Mouse (Mus musculus): Measurements from ENCODE around the gene Tmem268.

Tmem268 gene

DNA sequence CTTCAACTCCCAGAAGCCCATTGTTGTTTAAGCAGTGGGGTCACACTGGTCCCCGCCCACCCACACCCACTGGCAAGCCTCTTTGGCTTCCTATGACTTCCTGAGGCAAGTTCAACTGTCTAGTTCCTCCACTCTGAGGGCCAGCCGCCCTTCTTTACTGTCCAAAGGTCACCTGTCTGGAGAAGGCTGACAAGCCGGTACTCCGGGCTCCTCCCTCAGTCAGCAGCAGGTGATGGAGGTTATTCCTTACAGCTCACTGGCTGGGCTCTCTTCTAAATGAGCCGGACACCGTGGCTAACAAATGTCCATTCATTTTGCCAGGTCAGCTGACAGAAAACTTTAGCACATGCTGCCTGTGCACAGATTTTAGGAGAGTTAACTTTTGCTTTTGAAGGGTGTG is 42.2 kb downstream of the Tmem268 start:
- DNase-seq (ENCODE audit: low read depth) = no peak

DNA sequence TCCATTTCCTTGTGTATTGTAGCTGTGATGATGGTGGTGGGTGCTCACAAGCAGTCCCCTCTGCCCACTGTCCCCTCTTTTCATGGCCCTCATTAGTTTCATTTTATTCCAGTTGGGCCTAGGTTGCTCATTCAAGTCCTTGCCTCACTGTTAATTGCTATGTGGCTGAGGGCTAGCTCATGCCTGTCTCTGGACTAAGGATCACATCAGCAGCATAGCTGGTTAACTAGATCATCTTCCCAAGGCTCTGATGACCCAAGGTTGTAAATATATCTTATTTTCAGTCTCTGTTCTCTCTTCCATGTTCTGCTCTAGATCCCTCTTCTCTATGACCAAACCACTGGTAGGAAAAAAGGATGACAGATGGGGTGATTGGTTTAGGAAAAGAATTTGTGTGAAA is 42.7 kb downstream of the Tmem268 start:
- no peak for DNase-seq (ENCODE audit: low read depth)

DNA sequence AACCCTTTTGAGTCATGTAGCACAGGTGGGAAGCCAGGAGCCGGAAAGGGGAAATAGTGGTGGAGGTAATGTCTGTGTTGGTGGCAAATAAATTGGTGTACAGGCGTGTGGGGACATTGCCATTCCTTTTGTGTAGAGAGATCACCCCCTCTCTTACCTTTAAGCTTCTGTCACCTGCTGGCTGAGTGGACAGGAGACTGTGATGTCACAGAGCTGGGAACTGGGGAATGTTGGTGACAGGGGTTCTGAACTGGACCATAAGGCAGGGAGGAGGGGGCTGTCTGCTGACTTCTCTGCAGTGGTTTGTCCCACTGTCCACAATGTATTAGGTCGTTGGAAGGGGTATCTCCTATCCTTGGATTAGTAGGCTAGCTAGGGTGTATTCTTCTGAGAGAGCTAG is 46.4 kb downstream of the Tmem268 start, which contains the start of gene Gm11213:
Gene Gm11213 (minus strand): TSS at position 317 of the 400 bp plus-strand sequence.
- no peak for DNase-seq (ENCODE audit: low read depth)

DNA sequence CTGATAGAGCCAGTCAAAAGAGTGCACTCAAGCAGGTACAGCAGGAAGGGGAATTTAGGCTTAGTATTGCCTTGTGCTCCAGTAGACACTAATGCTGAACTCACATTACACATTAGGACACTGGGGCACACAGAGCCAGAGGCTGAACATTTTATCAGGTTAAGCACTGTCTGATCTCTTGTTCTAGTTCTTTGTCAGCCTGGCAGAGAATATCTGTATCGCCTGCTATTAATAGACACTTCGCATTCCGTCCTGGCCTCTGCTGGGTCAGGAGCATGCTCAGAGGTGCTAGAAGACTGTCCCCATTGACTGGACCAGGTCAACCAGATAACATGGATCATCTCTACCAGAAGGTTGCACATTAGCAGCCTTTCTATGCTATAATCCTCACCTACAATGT is 47.0 kb downstream of the Tmem268 start:
- DNase-seq (ENCODE audit: low read depth) = no peak

DNA sequence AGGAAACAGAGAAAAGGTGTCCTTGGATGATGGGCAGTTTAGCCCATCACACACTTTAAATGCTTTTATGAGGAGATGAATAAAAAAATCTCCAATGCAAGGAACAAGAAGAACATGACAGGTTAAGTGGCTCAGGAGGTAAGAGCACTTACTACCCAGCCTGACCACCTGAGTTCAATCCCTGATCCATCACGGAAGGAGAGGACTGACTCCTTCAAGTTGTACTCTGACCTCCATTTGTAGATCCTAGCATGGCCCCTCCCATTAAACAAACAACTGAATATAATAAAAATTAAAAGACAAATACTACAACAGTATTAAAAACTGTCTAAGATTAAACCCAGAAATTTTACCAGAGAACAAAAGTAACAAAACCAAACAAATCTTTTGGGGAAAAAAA is 47.4 kb downstream of the Tmem268 start:
- DNase-seq (ENCODE audit: low read depth) = no peak

DNA sequence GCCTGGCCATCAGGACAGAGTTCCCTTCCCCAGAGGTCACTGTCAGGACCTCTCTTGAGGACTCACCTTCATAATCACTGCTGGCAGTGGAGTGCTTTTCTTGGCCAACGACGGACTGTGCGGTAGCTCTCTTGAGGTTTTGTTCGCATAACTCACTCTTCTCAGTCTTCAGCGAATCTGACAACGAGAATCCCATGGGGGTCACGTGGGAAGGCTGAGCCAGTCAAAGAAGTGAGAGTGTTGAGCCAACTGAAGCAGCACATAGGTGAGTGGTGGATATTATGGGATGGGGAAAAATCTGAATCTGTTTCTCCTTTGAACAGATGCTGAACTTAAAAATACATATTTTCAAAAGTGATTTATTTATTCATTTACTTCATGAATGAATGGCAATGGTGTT is 49.8 kb downstream of the Tmem268 start:
- DNase-seq (ENCODE audit: low read depth) = no peak

DNA sequence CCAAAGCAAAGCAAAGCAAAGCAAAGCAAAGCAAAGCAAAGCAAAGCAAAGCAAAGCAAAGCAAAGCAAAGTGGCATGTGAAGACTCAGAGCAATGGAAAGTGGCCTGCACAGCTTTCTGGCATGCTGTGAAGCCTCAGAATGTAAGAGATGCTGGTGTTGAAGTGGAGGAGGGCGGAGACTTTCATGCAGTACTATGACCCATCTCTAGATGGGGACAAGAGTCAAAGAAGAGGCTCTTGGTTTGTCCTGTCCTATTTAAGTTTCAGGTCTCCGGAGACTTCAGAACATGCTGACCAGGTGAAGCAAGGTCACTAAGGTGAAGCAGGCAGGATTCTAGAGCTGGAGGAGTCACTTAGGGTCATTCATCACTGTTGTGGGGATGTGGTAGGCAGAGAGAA is 63.3 kb downstream of the Tmem268 start:
- DNase-seq (ENCODE audit: low read depth) = no peak

DNA sequence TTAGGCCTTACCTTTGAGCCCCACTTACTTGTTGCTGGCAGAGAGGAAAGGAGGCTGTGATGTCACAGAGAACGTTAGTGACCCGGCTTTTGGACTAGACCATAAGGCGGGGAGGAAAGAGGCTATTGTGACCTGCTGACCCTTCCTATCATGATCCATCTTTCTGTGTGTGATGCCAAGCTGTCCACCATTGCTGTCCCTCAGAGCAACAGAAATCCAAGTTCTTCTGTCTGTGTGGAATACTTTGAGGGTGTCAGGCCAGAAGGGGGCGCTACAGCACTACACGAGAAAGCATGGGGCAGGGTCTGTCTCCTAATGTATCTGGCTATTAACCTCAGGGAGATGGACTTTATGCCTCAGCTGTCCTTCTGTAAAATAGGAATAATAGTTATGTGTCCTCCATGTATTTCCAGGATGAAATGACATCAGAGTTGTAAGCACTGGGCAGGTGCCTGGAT is 63.8 kb downstream of the Tmem268 start, which contains the start of gene Tex48:
Gene Tex48 (minus strand): TSS at position 51 of the 458 bp plus-strand sequence.
- DNase-seq (ENCODE audit: low read depth) = no peak

DNA sequence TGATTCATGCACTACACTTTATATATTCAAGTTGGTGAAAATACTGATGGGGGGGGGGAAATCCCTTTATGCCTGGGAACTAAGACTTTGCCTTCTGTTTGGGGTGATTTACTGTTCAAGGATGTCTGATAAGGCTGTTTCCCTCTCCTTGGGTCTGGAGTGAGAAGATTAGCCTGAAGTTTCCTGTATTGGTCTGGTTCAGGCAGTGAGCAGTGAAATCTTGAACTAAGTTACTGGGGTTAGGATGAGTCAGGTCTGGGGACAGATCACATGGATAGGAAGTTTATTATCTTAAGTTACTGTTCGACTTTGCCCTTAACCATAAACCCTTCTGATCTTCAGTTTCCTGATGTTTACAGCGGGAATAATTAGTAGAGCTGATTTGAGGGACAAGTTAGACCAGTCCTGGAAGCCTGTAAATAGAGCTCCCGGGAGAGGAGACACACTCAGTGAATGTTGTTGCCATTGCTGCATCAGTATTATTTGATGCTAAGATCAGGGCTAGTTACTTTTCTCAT is 67.0 kb downstream of the Tmem268 start:
- no peak for DNase-seq (ENCODE audit: low read depth)

DNA sequence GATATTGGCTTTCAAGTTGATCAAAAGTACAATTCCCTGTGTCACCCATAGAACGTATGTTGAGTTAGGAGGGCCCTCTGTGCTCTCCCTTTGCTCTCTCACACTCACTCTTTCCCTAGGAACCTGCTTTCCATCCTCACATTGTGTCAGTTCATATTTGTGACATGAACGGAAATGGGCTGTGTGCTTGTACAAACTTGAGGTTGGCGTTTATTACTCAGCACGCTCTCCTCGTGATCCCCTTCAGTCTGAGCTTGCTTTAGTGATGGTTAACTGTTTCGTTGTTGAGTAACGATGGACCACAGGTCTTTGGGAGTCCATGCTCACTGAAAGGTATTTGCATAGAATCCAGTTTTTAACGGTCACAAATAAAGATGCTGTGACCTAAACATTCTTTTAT is 68.5 kb downstream of the Tmem268 start:
- DNase-seq (ENCODE audit: low read depth) = no peak

DNA sequence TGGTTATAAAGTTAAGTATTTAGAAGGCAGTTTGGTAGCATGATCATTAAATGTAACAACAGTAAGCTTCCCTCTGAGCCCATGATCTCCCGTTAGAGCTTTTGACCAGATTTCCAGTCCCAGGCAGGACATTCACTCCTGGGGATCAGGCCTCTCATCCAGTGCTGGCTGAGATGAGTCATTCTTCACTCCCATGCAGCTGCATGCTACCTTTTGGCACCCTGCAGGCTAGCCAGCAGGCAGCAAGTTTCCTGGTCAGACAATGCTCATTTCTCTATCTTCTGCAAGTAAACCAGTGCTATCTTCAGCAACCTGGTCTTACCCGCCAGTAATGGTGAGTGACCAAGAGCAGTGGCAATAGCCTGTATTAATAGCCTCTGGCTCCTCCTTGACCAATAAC is 74.6 kb downstream of the Tmem268 start:
- no peak for DNase-seq (ENCODE audit: low read depth)

All from fibroblast of lung, adult 2 months (primary cell).